Mouse (Mus musculus): ENCODE results near the gene Olfr456.

- TF ChIP-seq CTCF (IDR thresholded peaks at IDR 0.05; ENCODE audit: borderline replicate concordance, insufficient read depth, low read length) (no peak), POLR2A (IDR thresholded peaks at IDR 0.05; ENCODE audit: low read depth, low read length) (no peak)
Measured at GRCm38 (mm10) chr6:42487114-42487513, at the start of gene Olfr456.

All from embryonic fibroblast, embryonic 13.5 days (primary cell).